Mouse (Mus musculus) lung, postnatal 0 days (tissue): ENCODE data around the gene Top2a.

Experiments used
- CTCF ChIP-seq: IDR thresholded peaks from 2 replicates; pipeline ENCODE4 v1.5.1; 2016; ENCODE audit warnings: antibody characterized with exemption, mild to moderate bottlenecking
- EP300 ChIP-seq: IDR thresholded peaks from 2 replicates; pipeline ENCODE4 v1.6.1; 2016; ENCODE audit warnings: antibody characterized with exemption, mild to moderate bottlenecking, control low read depth

- TF ChIP-seq EP300: no peak
- no peak for TF ChIP-seq CTCF
These were observed 75.9 kb downstream of the Top2a start for GRCm38 (mm10) chr11:98947969-98948569.
